Mouse (Mus musculus): Measurements from ENCODE around the gene Gpx5. TPM values are rescaled to one million over a fixed set of nuclear protein-coding genes. Genes with fewer than 3 reads are reported as not detected.
A peak's percentile ranks its signal among the peaks of the same experiment; 100 is the strongest.

The Gpx5 gene
- polyA plus RNA-seq (2012; rRNA removed) = not detected in 2 replicates

- no peaks in the 10 kb centered on the region for H3K4me1 ChIP-seq (ENCODE audit: control insufficient read depth, insufficient read depth, low read length)
- H3K27ac ChIP-seq (ENCODE audit: insufficient read depth, low read depth, low read length) = no peak within 1 kb of the TSS
- TF ChIP-seq POLR2A (IDR thresholded peaks at IDR 0.05; ENCODE audit: low read depth, low read length) (no peak), CTCF (conservative IDR thresholded peaks at IDR 0.05; ENCODE audit: insufficient read depth, insufficient read length, low read depth, low read length) (no peak)
- no peaks in the 10 kb centered on the region for H3K36me3 ChIP-seq (ENCODE audit: control insufficient read depth, insufficient read depth, low read length)
- no peaks in the 10 kb centered on the region for H3K27me3 ChIP-seq (replicated peaks; ENCODE audit: control insufficient read depth, insufficient read depth, low read length)
- WGBS = 94% methylated on average over 6 of the region's 6 CpGs
- H3K4me3 ChIP-seq (ENCODE audit: insufficient read depth, low read depth, low read length) = no peak within 1 kb of the TSS
- no peak for DNase-seq
These were observed at the start of gene Gpx5 for GRCm38 (mm10) chr13:21292631-21293030. Gpx5 (minus strand) TSS chr13:21292731.

DNA sequence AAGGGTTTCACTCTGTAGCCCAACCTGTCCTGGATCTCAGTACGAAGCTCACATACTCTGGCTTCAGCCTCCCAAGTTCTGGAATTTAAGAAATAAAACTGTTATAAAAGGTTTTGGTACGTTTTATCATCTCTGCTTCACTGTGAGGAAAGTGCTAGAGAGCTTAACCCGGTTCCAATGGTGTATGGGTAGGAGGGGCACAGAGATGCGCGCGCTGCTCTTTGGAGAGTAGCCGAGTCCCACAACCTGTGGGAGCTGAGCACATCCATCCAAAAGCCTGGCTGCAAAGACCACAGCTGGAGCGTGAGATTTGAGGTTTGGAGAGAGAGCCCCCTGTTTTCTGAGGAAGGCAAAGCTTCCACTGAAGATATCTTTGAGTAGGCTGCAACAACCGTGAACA, 34.9 kb upstream of the Gpx5 start:
- Histone ChIP-seq H3K36me3 (ENCODE audit: control insufficient read depth, insufficient read depth, low read length) (no peaks in the 10 kb centered on the region), H3K4me1 (ENCODE audit: control insufficient read depth, insufficient read depth, low read length) (no peaks in the 10 kb centered on the region), H3K4me3 (ENCODE audit: insufficient read depth, low read depth, low read length) (no peak overlapping the region), H3K27ac (ENCODE audit: insufficient read depth, low read depth, low read length) (no peak overlapping the region), H3K27me3 (replicated peaks; ENCODE audit: control insufficient read depth, insufficient read depth, low read length) (no peaks in the 10 kb centered on the region)
- TF ChIP-seq POLR2A (IDR thresholded peaks at IDR 0.05; ENCODE audit: low read depth, low read length) (no peak), CTCF (conservative IDR thresholded peaks at IDR 0.05; ENCODE audit: insufficient read depth, insufficient read length, low read depth, low read length) (no peak)
- DNase-seq = no peak
- WGBS = under 1% methylated on average over 9 of the region's 9 CpGs

DNA sequence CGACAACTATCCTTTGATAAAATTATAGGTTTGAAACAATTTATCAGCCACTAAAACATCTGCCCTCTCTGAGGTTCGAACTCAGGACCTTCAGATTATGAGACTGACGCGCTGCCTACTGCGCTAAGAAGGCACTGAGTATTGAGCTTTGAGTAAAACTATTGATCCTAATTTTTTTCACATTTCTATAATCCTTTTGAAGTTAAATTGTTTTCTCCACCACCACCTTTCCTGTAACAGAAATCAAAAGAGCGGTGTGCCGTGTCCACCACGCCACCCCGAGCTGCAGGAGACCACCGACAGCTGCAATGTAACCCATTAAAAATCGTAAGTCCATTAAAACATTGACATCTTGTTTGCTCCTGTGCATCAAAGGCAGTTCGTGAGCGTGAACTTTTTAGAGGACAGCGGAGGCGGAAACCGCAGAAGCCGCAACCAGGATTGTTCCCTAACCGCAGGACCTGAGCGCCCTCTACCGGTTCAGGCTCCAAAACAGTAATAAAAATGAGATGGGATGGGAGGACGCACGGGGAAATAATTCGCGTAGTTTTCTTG, 34.2 kb upstream of the Gpx5 start:
- H3K4me3 ChIP-seq (ENCODE audit: insufficient read depth, low read depth, low read length) = peak overlapping the region; percentile 48
- under 1% methylated on average over 24 of the region's 24 CpGs for WGBS
- H3K36me3 ChIP-seq (ENCODE audit: control insufficient read depth, insufficient read depth, low read length) = no peaks in the 10 kb centered on the region
- H3K4me1 ChIP-seq (ENCODE audit: control insufficient read depth, insufficient read depth, low read length) = no peaks in the 10 kb centered on the region
- DNase-seq = peak; percentile 86
- TF ChIP-seq POLR2A (IDR thresholded peaks at IDR 0.05; ENCODE audit: low read depth, low read length) = no peak
- peak; percentile 89 for TF ChIP-seq CTCF (conservative IDR thresholded peaks at IDR 0.05; ENCODE audit: insufficient read depth, insufficient read length, low read depth, low read length)
- no peak overlapping the region for H3K27ac ChIP-seq (ENCODE audit: insufficient read depth, low read depth, low read length)
- no peaks in the 10 kb centered on the region for H3K27me3 ChIP-seq (replicated peaks; ENCODE audit: control insufficient read depth, insufficient read depth, low read length)

GRCm38 (mm10) chr13:21326191-21326590, 33.7 kb upstream of the Gpx5 start:
- peak; percentile 26; the same call in 1 of the 2 replicates for TF ChIP-seq CTCF (conservative IDR thresholded peaks at IDR 0.05; ENCODE audit: insufficient read depth, insufficient read length, low read depth, low read length)
- TF ChIP-seq POLR2A (IDR thresholded peaks at IDR 0.05; ENCODE audit: low read depth, low read length) = no peak
- Histone ChIP-seq H3K4me1 (ENCODE audit: control insufficient read depth, insufficient read depth, low read length) (no peaks in the 10 kb centered on the region), H3K4me3 (ENCODE audit: insufficient read depth, low read depth, low read length) (no peak overlapping the region), H3K27me3 (replicated peaks; ENCODE audit: control insufficient read depth, insufficient read depth, low read length) (no peaks in the 10 kb centered on the region), H3K27ac (ENCODE audit: insufficient read depth, low read depth, low read length) (no peak overlapping the region), H3K36me3 (ENCODE audit: control insufficient read depth, insufficient read depth, low read length) (no peaks in the 10 kb centered on the region)
- 9% methylated on average over 4 of the region's 4 CpGs for WGBS
- peak; percentile 42 for DNase-seq

DNA sequence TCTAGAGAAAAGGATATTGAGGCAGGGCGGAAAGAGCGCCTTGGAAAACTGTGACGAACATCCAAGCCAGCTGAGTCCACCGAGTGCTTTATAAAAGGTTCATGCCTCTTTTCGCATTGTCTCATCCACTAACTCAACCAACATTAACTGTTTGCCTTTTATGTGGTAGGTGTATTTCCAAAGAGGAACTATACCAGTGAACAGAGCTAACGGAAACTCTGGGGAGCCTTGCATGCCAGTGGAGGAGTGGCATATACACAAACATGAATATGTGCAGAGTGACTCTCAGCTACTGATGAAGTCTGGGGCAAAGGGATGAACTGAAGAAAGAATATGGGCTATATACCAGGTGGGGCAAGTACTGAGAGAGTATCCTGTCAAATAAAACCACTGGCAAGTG, 30.9 kb upstream of the Gpx5 start:
- WGBS = 73% methylated on average over 6 of the region's 6 CpGs
- Histone ChIP-seq H3K4me3 (ENCODE audit: insufficient read depth, low read depth, low read length) (no peak overlapping the region), H3K27me3 (replicated peaks; ENCODE audit: control insufficient read depth, insufficient read depth, low read length) (no peaks in the 10 kb centered on the region), H3K36me3 (ENCODE audit: control insufficient read depth, insufficient read depth, low read length) (no peaks in the 10 kb centered on the region), H3K27ac (ENCODE audit: insufficient read depth, low read depth, low read length) (no peak overlapping the region), H3K4me1 (ENCODE audit: control insufficient read depth, insufficient read depth, low read length) (no peaks in the 10 kb centered on the region)
- DNase-seq = no peak
- TF ChIP-seq POLR2A (IDR thresholded peaks at IDR 0.05; ENCODE audit: low read depth, low read length) = no peak

GRCm38 (mm10) chr13:21322509-21323375, 30.2 kb upstream of the Gpx5 start:
- peak; percentile 13 for DNase-seq
- TF ChIP-seq POLR2A (IDR thresholded peaks at IDR 0.05; ENCODE audit: low read depth, low read length) = no peak
- no peak for TF ChIP-seq CTCF (conservative IDR thresholded peaks at IDR 0.05; ENCODE audit: insufficient read depth, insufficient read length, low read depth, low read length)
- no peaks in the 10 kb centered on the region for H3K27me3 ChIP-seq (replicated peaks; ENCODE audit: control insufficient read depth, insufficient read depth, low read length)
- no peaks in the 10 kb centered on the region for H3K4me1 ChIP-seq (ENCODE audit: control insufficient read depth, insufficient read depth, low read length)
- no peak overlapping the region for H3K27ac ChIP-seq (ENCODE audit: insufficient read depth, low read depth, low read length)
- H3K36me3 ChIP-seq (ENCODE audit: control insufficient read depth, insufficient read depth, low read length) = no peaks in the 10 kb centered on the region
- H3K4me3 ChIP-seq (ENCODE audit: insufficient read depth, low read depth, low read length) = no peak overlapping the region
- 25% methylated on average over 18 of the region's 18 CpGs for WGBS

DNA sequence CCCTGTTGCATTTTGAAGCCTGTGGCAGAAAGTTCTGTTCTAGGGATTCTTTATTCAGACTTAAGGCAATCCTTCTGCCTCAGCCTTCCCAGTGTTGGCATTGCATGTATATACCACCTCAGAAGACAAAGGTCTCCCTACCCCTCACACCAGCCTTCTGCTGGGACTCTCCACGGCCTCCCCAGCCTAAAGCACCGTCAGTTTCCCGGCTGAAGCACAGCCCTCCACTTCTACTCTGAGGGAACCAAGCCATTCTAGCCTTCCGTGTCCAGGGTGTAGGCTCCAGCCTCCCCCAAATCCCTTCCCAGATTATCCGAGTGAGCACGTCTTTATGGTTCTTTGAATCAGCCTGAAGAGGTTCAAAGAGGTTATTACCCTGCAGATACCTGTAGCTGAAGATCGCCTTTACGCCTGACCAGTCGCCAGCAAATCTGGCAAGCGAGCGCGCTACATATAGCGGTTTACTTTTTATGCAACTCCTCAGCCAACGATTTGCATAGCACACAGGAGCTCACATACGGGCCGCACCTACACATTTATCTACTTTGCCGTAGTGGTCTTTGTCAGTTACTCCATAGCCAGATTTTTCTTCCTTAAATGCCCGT, 29.5 kb upstream of the Gpx5 start:
- no peak for DNase-seq
- 27% methylated on average over 18 of the region's 18 CpGs for WGBS
- TF ChIP-seq CTCF (conservative IDR thresholded peaks at IDR 0.05; ENCODE audit: insufficient read depth, insufficient read length, low read depth, low read length) = no peak
- TF ChIP-seq POLR2A (IDR thresholded peaks at IDR 0.05; ENCODE audit: low read depth, low read length) = no peak

More for the DNA sequence above, 29.5 kb upstream of the Gpx5 start:
- Histone ChIP-seq H3K27me3 (replicated peaks; ENCODE audit: control insufficient read depth, insufficient read depth, low read length) (no peaks in the 10 kb centered on the region), H3K27ac (ENCODE audit: insufficient read depth, low read depth, low read length) (no peak overlapping the region), H3K36me3 (ENCODE audit: control insufficient read depth, insufficient read depth, low read length) (no peaks in the 10 kb centered on the region), H3K4me3 (ENCODE audit: insufficient read depth, low read depth, low read length) (no peak overlapping the region), H3K4me1 (ENCODE audit: control insufficient read depth, insufficient read depth, low read length) (no peaks in the 10 kb centered on the region)

All from kidney, adult 2 months (tissue).